Mouse (Mus musculus): ENCODE data around the gene Gsdma. TPM values are rescaled to one million over a fixed set of nuclear protein-coding genes. Genes with fewer than 3 reads are reported as not detected.

Gsdma gene
- polyA plus RNA-seq, 2 experiments: 0.16 to 0.47 TPM

DNA sequence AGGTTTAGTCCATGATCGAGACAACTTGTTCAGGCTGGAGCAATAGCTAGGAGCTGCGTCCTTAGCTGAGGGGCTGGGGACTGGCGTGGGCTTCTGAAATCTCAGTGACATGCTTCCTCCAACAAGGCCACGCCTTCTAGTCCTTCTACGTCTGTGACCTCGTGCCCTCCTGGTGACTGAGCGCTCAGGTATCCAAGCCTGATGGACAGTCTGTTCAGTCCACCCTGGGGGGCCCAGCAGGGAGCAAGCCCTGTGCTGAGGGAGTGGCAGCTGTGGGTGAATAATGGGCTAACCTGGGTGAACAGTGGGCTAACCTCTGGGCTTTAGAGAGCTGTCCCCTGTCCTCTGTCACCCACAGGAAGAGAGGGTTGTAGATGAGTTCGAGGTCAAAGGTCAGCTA, 23.9 kb downstream of the Gsdma start:
- no peak overlapping the region for H3K4me2 ChIP-seq (replicated peaks; ENCODE audit: low read depth, low read length, severe bottlenecking)
- peaks cover 73% of the 10 kb centered on the region for H3K36me3 ChIP-seq (ENCODE audit: control insufficient read depth, insufficient read depth, low read length)
- no peak overlapping the region for H3K4me3 ChIP-seq (replicated peaks; ENCODE audit: low read length)
- no peaks in the 10 kb centered on the region for H3K27me3 ChIP-seq (ENCODE audit: control insufficient read depth, insufficient read depth, low read length)
- no peak overlapping the region for H3K9ac ChIP-seq (ENCODE audit: low read depth, low read length, severe bottlenecking)
- H3K27ac ChIP-seq (replicated peaks; ENCODE audit: low read depth, low read length): no peak overlapping the region
- no peak for TF ChIP-seq POLR2A (IDR thresholded peaks at IDR 0.05; ENCODE audit: borderline replicate concordance, extremely low read depth, insufficient read depth, insufficient read length)
- 0 out of 2 replicates have a peak, but pooled peaks have one; percentile 4 for ATAC-seq (ENCODE audit: low FRiP score, low read depth)
- H3K9me3 ChIP-seq (ENCODE audit: control insufficient read depth, low read length): no peaks in the 10 kb centered on the region
- H3K4me1 ChIP-seq (ENCODE audit: control insufficient read depth, insufficient read depth, low read length): peaks cover 6% of the 10 kb centered on the region
- no peak for DNase-seq (ENCODE audit: low spot score)
- WGBS: 89% methylated on average over 8 of the region's 8 CpGs

DNA sequence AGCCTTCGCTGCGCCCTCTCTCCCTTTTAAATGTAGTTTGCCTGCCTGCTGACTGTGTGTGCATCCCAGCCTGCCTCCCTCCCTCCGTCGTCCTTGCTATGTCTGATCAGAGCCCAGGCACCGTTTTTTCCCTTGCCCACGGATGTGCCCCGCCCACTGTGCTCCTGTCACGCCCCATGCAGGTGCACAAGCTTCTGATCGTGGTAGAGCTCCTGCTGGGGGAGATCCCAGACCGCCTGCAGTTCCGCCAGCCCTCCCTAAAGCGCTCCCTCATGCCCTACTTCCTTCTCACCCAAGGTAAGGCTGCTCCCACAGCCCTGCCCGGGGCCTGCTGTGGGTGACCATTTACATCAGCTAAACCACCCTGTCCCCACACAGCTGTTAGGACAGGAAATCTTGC, 29.1 kb downstream of the Gsdma start:
- DNase-seq (ENCODE audit: low spot score) (no peak), ATAC-seq (ENCODE audit: low FRiP score, low read depth) (no peak)
- H3K4me2 ChIP-seq (replicated peaks; ENCODE audit: low read depth, low read length, severe bottlenecking): no peak overlapping the region
- peaks cover 81% of the 10 kb centered on the region for H3K36me3 ChIP-seq (ENCODE audit: control insufficient read depth, insufficient read depth, low read length)
- no peaks in the 10 kb centered on the region for H3K27me3 ChIP-seq (ENCODE audit: control insufficient read depth, insufficient read depth, low read length)
- no peak overlapping the region for H3K9ac ChIP-seq (ENCODE audit: low read depth, low read length, severe bottlenecking)
- H3K4me3 ChIP-seq (replicated peaks; ENCODE audit: low read length): no peak overlapping the region
- no peaks in the 10 kb centered on the region for H3K9me3 ChIP-seq (ENCODE audit: control insufficient read depth, low read length)
- no peak for TF ChIP-seq POLR2A (IDR thresholded peaks at IDR 0.05; ENCODE audit: borderline replicate concordance, extremely low read depth, insufficient read depth, insufficient read length)
- 74% methylated on average over 13 of the region's 13 CpGs for WGBS
- no peak overlapping the region for H3K27ac ChIP-seq (replicated peaks; ENCODE audit: low read depth, low read length)
- no peaks in the 10 kb centered on the region for H3K4me1 ChIP-seq (ENCODE audit: control insufficient read depth, insufficient read depth, low read length)

DNA sequence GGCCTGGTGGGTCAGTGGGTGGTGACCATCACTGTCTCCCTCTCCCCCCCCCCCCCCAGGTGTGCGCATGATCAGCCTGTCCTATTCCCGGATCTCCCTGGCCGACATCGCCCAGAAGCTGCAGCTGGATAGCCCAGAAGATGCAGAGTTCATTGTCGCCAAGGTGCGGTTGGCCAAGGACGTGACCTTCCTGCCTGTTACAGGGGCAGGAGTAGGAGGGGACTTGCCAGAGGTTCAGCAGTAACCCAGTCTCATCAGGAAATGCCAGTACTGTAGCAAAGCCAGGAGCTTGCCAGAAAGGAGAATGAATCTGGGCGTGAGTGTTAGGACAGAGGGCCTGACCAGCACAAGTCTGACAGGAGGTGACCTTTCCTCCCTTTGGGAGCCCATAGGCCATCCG, 29.6 kb downstream of the Gsdma start:
- H3K9me3 ChIP-seq (ENCODE audit: control insufficient read depth, low read length): no peaks in the 10 kb centered on the region
- no peak overlapping the region for H3K4me2 ChIP-seq (replicated peaks; ENCODE audit: low read depth, low read length, severe bottlenecking)
- no peaks in the 10 kb centered on the region for H3K27me3 ChIP-seq (ENCODE audit: control insufficient read depth, insufficient read depth, low read length)
- 93% methylated on average over 9 of the region's 9 CpGs for WGBS
- no peak overlapping the region for H3K4me3 ChIP-seq (replicated peaks; ENCODE audit: low read length)
- no peaks in the 10 kb centered on the region for H3K4me1 ChIP-seq (ENCODE audit: control insufficient read depth, insufficient read depth, low read length)
- no peak overlapping the region for H3K9ac ChIP-seq (ENCODE audit: low read depth, low read length, severe bottlenecking)
- no peak overlapping the region for H3K27ac ChIP-seq (replicated peaks; ENCODE audit: low read depth, low read length)
- peaks cover 78% of the 10 kb centered on the region for H3K36me3 ChIP-seq (ENCODE audit: control insufficient read depth, insufficient read depth, low read length)
- ATAC-seq (ENCODE audit: low FRiP score, low read depth): no peak
- no peak for DNase-seq (ENCODE audit: low spot score)
- no peak for TF ChIP-seq POLR2A (IDR thresholded peaks at IDR 0.05; ENCODE audit: borderline replicate concordance, extremely low read depth, insufficient read depth, insufficient read length)

DNA sequence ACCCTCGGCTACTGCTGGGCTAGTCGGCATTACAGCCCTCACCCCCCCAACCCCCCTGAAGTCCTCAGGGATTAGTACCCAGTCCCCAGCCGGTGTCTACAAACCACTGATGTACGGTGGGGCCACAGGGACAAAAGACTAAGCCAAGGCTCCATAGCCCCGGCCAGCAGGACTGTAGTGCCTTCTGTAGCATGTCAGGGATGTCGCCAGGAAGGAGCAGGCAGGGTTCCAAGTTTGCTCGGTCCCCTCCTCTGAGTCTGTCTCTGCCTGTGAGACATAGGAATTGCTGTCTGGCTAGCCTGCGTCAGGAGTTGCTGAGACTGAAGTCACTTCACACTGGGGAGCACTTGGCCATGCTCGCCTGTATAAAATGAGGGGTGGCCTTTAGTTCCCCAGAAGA, 30.1 kb downstream of the Gsdma start:
- H3K36me3 ChIP-seq (ENCODE audit: control insufficient read depth, insufficient read depth, low read length): peaks cover 75% of the 10 kb centered on the region

DNA sequence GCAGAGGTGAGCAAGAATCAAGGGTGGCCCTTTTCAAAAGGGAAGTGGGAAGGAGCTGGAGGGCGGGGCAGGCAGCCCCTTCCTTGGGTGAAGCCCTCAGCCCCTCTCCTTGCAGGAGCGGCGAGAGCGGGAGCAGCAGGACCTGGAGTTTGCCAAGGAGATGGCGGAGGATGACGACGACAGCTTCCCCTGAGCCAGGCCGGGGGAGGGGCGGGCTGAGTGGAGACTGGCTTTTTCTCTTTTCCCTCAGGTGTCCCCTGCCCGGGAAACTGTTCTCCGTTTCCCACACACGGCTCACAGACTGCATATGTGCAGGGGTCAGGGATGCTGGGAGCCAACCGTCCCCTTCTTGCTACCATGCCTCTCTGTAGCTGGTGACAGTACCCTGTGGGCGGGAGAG, 31.3 kb downstream of the Gsdma start:
- peaks cover 64% of the 10 kb centered on the region for H3K36me3 ChIP-seq (ENCODE audit: control insufficient read depth, insufficient read depth, low read length)
- no peak overlapping the region for H3K4me3 ChIP-seq (replicated peaks; ENCODE audit: low read length)
- TF ChIP-seq POLR2A (IDR thresholded peaks at IDR 0.05; ENCODE audit: borderline replicate concordance, extremely low read depth, insufficient read depth, insufficient read length): no peak
- no peaks in the 10 kb centered on the region for H3K4me1 ChIP-seq (ENCODE audit: control insufficient read depth, insufficient read depth, low read length)
- ATAC-seq (ENCODE audit: low FRiP score, low read depth) (no peak), DNase-seq (ENCODE audit: low spot score) (no peak)
- 72% methylated on average over 14 of the region's 14 CpGs for WGBS
- no peak overlapping the region for H3K27ac ChIP-seq (replicated peaks; ENCODE audit: low read depth, low read length)
- no peak overlapping the region for H3K4me2 ChIP-seq (replicated peaks; ENCODE audit: low read depth, low read length, severe bottlenecking)
- no peaks in the 10 kb centered on the region for H3K27me3 ChIP-seq (ENCODE audit: control insufficient read depth, insufficient read depth, low read length)
- no peaks in the 10 kb centered on the region for H3K9me3 ChIP-seq (ENCODE audit: control insufficient read depth, low read length)
- H3K9ac ChIP-seq (ENCODE audit: low read depth, low read length, severe bottlenecking): no peak overlapping the region

More for the DNA sequence above, 30.1 kb downstream of the Gsdma start:
- no peak for DNase-seq (ENCODE audit: low spot score)
- Histone ChIP-seq H3K9ac (ENCODE audit: low read depth, low read length, severe bottlenecking) (no peak overlapping the region), H3K4me2 (replicated peaks; ENCODE audit: low read depth, low read length, severe bottlenecking) (no peak overlapping the region), H3K9me3 (ENCODE audit: control insufficient read depth, low read length) (no peaks in the 10 kb centered on the region), H3K27ac (replicated peaks; ENCODE audit: low read depth, low read length) (no peak overlapping the region), H3K27me3 (ENCODE audit: control insufficient read depth, insufficient read depth, low read length) (no peaks in the 10 kb centered on the region), H3K4me1 (ENCODE audit: control insufficient read depth, insufficient read depth, low read length) (no peaks in the 10 kb centered on the region), H3K4me3 (replicated peaks; ENCODE audit: low read length) (no peak overlapping the region)
- no peak for TF ChIP-seq POLR2A (IDR thresholded peaks at IDR 0.05; ENCODE audit: borderline replicate concordance, extremely low read depth, insufficient read depth, insufficient read length)
- ATAC-seq (ENCODE audit: low FRiP score, low read depth): no peak
- 83% methylated on average over 9 of the region's 9 CpGs for WGBS

All from limb, embryonic 14.5 days (tissue).